Mouse (Mus musculus) midbrain, embryonic 11.5 days (tissue): ENCODE data around the gene Neurog1. TPM values are rescaled to one million over a fixed set of nuclear protein-coding genes. Genes with fewer than 3 reads are reported as not detected.

Source experiments
- ATAC-seq: fragments of 200-750 bp; cut with Nextera tagmentation; 2 replicates; pipeline ENCODE4 v1.8.0; 2017; ENCODE audit warnings: moderate TSS enrichment, moderate library complexity; ENCODE audit not compliant: low FRiP score
- DNase-seq: peaks from one replicate; pipeline ENCODE4 v3.0.0; 2015; ENCODE audit warnings: low spot score; ENCODE audit errors: missing footprints
- H3K27ac ChIP-seq: fragments of 300-500 bp; sonication (generic); 2 replicates; pipeline ENCODE4 v1.5.1; 2014; ENCODE audit warnings: low read depth, low read length
- H3K27me3 ChIP-seq: fragments of 300-500 bp; sonication (generic); 2 replicates; pipeline ENCODE4 v1.6.1; 2014; ENCODE audit warnings: mild to moderate bottlenecking, low read length, moderate library complexity, mixed read lengths; ENCODE audit not compliant: control insufficient read depth, insufficient read depth
- H3K36me3 ChIP-seq: fragments of 300-500 bp; sonication (generic); 2 replicates; pipeline ENCODE4 v1.6.1; 2014; ENCODE audit warnings: mild to moderate bottlenecking, low read length, moderate library complexity, mixed read lengths; ENCODE audit not compliant: control insufficient read depth, insufficient read depth
- H3K4me1 ChIP-seq: fragments of 300-500 bp; sonication (generic); 2 replicates; pipeline ENCODE4 v1.6.1; 2014; ENCODE audit warnings: low read length; ENCODE audit not compliant: control insufficient read depth, insufficient read depth
- H3K4me2 ChIP-seq: fragments of 300-500 bp; sonication (generic); 2 replicates; pipeline ENCODE4 v1.6.1; 2014; ENCODE audit warnings: mild to moderate bottlenecking, moderate library complexity
- H3K4me3 ChIP-seq: fragments of 300-500 bp; sonication (generic); 2 replicates; pipeline ENCODE4 v1.5.1; 2014; ENCODE audit warnings: low read depth, low read length
- H3K9ac ChIP-seq: fragments of 300-500 bp; sonication (generic); 2 replicates; pipeline ENCODE4 v1.6.1; 2014; ENCODE audit warnings: low read length
- H3K9me3 ChIP-seq: fragments of 300-500 bp; sonication (generic); 2 replicates; pipeline ENCODE4 v1.6.1; 2016; ENCODE audit warnings: low read length; ENCODE audit not compliant: control insufficient read depth
- WGBS: fragments of 180-500 bp; shearing (Covaris S2); extraction: QIAGEN DNeasy Blood & Tissue Kit; methylation state at CpG from one replicate; pipeline ENCODE4 v1.1.7; 2014; 5-methylcytosine and 5-hydroxymethylcytosine counted together
- polyA plus RNA-seq: library from polyadenylated mRNA; unstranded; fragments of >200 nt; fragmentation: Nextera tagmentation; extraction: Ambion mirVana; gene quantifications from 2 replicates; pipeline ENCODE4 v1.2.1, GENCODE M21; 2014

Gene Neurog1
- polyA plus RNA-seq, 1 experiment from 2014 or later: 42.1 TPM

DNA sequence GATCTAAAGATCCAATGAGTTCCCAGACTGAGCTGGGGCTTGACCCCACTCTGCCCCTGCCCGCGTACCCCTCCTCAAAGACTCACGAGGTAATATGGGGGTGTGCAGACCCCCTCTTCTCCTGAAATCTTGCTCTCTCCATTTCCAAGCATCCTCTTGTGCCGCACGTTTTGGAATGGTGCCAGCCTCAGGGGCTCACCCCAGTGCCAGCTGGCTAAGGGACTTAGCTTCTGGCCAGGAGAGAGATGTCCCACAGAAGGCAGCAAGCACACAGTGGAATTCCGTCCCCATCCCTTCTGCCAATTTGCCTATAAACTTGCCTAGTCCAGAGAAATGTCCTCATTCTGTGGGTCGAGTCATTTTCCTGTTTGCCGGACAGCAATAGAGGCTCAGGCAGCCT is 820 bp upstream of the Neurog1 start:
- WGBS: 8% methylated on average over 8 of the region's 8 CpGs

GRCm38 (mm10) chr13:56251176-56251923 is 613 bp downstream of the Neurog1 start:
- H3K36me3 ChIP-seq: no peaks in the 10 kb centered on the region
- H3K9ac ChIP-seq: peak overlapping the region; percentile 69
- peaks cover 51% of the 10 kb centered on the region for H3K4me1 ChIP-seq
- DNase-seq (peak; percentile 96), ATAC-seq (no peak; the same call in 1 of the 2 replicates)
- peaks cover 96% of the 10 kb centered on the region for H3K27me3 ChIP-seq
- H3K4me2 ChIP-seq: peak overlapping the region; percentile 37
- H3K4me3 ChIP-seq: peak overlapping the region; percentile 39
- H3K27ac ChIP-seq: peak overlapping the region; percentile 81
- WGBS: 1% methylated on average over 59 of the region's 59 CpGs
- H3K9me3 ChIP-seq: no peaks in the 10 kb centered on the region

More for the DNA sequence above, 820 bp upstream of the Neurog1 start:
- peak overlapping the region; percentile 48 for H3K27ac ChIP-seq
- H3K4me3 ChIP-seq: peak overlapping the region; percentile 39; the same call in 1 of the 2 replicates
- no peaks in the 10 kb centered on the region for H3K9me3 ChIP-seq
- H3K27me3 ChIP-seq: peaks cover 95% of the 10 kb centered on the region
- no peak for ATAC-seq
- H3K4me2 ChIP-seq: peak overlapping the region; percentile 37
- peak overlapping the region; percentile 30 for H3K9ac ChIP-seq
- no peak for DNase-seq
- H3K36me3 ChIP-seq: no peaks in the 10 kb centered on the region
- peaks cover 65% of the 10 kb centered on the region for H3K4me1 ChIP-seq

DNA sequence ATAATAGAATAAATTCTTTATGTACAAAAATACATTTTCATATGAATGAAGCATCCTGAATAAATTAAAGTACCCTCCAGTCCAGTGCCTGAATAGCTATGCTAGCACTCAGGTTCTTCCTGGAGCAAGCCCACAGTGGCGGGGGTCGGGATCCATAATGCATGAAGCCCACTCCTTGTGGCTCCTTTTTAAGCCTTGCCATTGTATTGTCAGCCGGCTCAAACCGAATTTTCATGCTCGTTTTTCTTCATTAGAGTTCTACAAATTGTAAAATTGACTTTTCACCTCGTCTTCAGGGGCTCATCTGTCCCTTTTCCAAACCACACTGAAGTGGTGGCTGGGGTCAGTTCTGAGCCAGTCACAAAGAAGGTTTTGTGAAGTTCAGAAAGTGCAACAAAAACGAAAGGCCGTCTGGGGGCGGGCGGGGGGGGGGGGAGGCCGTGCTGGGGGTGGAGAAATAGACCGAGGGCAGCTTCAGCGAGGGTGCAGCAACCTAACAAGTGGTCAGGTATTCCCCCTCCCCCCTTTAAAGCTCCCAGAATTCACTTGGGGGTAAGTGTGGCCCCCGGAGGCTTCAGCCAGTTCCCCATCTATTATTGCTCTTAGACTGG is 1.3 kb downstream of the Neurog1 start:
- peak overlapping the region; percentile 39 for H3K4me3 ChIP-seq
- WGBS: under 1% methylated on average over 14 of the region's 14 CpGs
- DNase-seq: peak; percentile 94
- H3K4me2 ChIP-seq: peak overlapping the region; percentile 37
- no peak for ATAC-seq
- no peaks in the 10 kb centered on the region for H3K36me3 ChIP-seq
- H3K27ac ChIP-seq: peak overlapping the region; percentile 81
- no peaks in the 10 kb centered on the region for H3K9me3 ChIP-seq
- H3K27me3 ChIP-seq: peaks cover 96% of the 10 kb centered on the region
- H3K9ac ChIP-seq: peak overlapping the region; percentile 69
- H3K4me1 ChIP-seq: peaks cover 46% of the 10 kb centered on the region

DNA sequence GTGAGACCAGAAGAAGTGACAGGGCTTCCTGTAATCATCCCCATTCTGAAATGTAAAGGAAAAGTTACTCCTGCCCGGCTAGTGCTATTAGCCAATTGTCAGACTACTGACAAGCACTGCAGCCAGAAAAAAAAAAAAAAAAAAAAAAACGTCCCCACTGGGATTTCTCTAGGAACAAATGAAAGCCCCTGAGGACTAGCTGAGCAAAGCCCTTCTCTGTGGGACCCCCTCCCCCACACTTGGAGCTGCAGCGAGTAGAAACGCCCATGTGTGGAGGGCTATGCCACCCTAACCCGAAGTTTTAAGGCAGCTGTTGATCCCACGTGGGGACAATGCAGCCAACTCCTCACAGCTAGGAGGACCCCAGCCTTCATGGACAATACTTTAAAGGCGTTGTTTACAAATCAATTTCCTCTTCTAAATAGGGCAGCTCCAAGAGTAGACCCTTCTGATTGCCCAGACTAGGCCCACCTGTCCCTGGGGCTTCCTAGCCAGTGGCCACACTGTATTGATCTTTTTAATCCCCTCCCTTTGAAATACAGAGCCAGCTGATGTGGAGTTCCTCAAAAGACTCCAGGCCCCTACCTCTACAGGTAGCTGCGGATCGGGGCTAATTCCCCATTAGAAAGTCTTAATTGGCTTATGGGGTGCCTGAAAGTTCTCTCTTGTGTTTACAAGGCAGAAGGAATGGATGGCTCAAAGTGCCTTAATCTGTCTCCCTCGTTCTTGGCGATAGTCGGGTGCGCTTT is 2.2 kb downstream of the Neurog1 start:
- Histone ChIP-seq H3K27ac (no peak overlapping the region), H3K36me3 (no peaks in the 10 kb centered on the region), H3K4me1 (peaks cover 42% of the 10 kb centered on the region), H3K9me3 (peaks cover 3% of the 10 kb centered on the region; the same call in 1 of the 2 replicates), H3K27me3 (peaks cover 87% of the 10 kb centered on the region), H3K9ac (no peak overlapping the region), H3K4me2 (peak overlapping the region; percentile 37), H3K4me3 (peak overlapping the region; percentile 39; the same call in 1 of the 2 replicates)
- DNase-seq: peak; percentile 93
- ATAC-seq: peak; percentile 13
- 0% methylated on average over 13 of the region's 13 CpGs for WGBS

DNA sequence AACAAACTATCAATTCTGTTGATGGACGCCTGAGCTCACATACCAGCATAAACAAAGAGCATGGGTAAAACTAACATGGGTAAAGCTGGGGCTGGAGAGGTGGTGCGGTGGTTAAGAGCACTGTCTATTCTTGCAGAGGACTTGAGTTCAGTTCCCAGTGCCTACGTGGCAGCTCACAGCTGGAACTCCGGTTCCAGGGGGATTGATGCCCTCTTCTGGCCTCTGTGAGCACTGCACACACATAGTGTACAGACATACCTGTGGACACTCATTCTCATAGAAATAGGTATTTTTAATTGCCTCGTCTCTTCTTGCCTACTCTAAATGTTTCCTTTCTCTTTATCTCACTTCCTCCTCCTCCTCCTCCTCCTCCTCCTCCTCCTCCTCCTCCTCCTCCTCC is 8.9 kb downstream of the Neurog1 start:
- Histone ChIP-seq H3K9ac (no peak overlapping the region), H3K36me3 (no peaks in the 10 kb centered on the region), H3K9me3 (peaks cover 5% of the 10 kb centered on the region; the same call in 1 of the 2 replicates), H3K27me3 (peaks cover 49% of the 10 kb centered on the region), H3K27ac (no peak overlapping the region), H3K4me2 (no peak overlapping the region), H3K4me3 (no peak overlapping the region), H3K4me1 (peaks cover 6% of the 10 kb centered on the region; the same call in 1 of the 2 replicates)
- 89% methylated on average over 5 of the region's 5 CpGs for WGBS
- no peak for ATAC-seq
- DNase-seq: no peak

DNA sequence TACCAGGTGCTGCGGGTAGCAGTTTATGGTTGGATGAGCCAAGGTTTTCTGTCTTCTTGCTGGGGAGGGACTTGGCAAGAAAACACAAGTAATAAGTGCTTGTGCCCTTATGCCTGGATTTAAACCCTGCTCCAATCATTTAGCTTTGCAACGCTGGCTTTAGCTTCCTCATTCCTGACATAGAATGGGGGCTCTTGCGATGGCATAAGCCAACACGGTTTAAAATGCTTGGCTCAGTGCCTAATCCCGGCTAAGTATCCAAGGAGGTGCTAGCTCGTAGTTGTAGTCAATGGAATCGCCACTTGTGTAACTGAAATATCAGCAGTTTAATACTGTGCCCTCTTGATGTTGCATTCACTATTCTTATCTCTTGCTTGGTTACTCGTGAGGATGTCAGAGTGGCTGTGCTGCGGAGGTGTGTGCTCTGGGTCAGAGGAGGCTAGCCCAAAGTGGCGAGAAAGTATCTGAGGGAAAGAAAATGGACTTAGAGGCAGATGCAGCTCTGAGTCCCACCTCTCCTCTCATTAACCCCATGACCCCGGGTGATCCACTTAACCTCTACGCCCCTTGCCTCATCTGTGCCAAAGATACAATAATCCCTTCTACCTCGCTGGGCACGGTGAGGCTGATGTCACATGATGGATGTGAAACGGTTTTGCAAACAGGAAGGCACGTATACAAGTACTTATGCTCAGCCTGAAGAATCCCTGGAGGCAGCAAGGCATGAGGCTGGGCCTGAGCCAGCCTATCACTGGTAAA is 11.8 kb downstream of the Neurog1 start:
- H3K4me2 ChIP-seq: no peak overlapping the region
- peaks cover 5% of the 10 kb centered on the region; the same call in 1 of the 2 replicates for H3K9me3 ChIP-seq
- H3K27ac ChIP-seq: no peak overlapping the region
- no peaks in the 10 kb centered on the region for H3K36me3 ChIP-seq
- DNase-seq: no peak
- ATAC-seq: no peak
- H3K27me3 ChIP-seq: peaks cover 35% of the 10 kb centered on the region
- H3K4me1 ChIP-seq: peaks cover 9% of the 10 kb centered on the region; the same call in 1 of the 2 replicates
- 39% methylated on average over 16 of the region's 16 CpGs for WGBS
- H3K9ac ChIP-seq: no peak overlapping the region
- no peak overlapping the region for H3K4me3 ChIP-seq

DNA sequence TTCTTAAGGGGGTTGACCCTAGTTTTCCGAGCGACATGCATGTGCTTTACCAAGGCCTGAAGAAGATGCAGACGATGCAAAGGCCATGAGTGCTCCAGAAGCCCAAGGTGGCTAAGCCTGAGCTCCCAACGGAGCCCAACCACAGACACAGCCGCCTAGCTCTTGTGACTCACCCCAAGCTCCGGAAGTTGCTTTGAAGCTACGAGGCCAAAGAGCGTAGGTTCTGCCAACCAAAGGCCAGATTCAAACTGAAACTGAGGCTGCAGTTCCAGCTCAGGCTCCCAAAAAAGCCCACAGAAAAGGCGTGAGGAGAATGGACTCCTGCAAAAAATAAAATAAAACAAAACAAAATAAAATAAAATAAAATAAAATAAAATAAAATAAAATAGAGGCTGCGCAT is 14.1 kb downstream of the Neurog1 start:
- 74% methylated on average over 10 of the region's 10 CpGs for WGBS
- DNase-seq (no peak), ATAC-seq (no peak)
- Histone ChIP-seq H3K27me3 (peaks cover 42% of the 10 kb centered on the region), H3K4me2 (no peak overlapping the region), H3K4me1 (peaks cover 9% of the 10 kb centered on the region; the same call in 1 of the 2 replicates), H3K36me3 (no peaks in the 10 kb centered on the region), H3K27ac (no peak overlapping the region), H3K4me3 (no peak overlapping the region), H3K9me3 (peaks cover under 1% of the 10 kb centered on the region; the same call in 1 of the 2 replicates), H3K9ac (no peak overlapping the region)

DNA sequence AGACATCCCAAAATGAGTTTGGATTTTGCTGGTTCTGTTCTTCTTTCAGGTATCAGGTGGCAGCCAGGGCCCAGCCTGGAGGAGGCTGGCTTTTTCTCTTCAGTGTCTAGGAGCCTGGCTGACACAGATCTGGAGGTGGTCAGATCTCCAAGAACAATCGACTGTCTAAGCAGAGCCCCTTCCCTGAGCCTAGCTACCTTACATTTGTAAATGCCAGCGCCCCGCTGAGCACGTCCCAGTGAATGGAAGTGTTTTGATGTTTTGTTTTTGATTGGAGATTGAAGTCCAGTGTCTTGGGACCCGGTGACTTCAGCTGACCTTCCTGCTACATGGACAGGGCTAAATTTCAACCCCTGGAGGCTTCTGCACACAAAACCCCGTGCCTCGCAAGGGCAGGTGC is 15.8 kb downstream of the Neurog1 start:
- Histone ChIP-seq H3K9ac (no peak overlapping the region), H3K27me3 (peaks cover 47% of the 10 kb centered on the region)
- no peak for ATAC-seq

More for the DNA sequence above, 15.8 kb downstream of the Neurog1 start:
- H3K4me1 ChIP-seq: peaks cover 9% of the 10 kb centered on the region; the same call in 1 of the 2 replicates
- no peaks in the 10 kb centered on the region for H3K9me3 ChIP-seq
- H3K4me3 ChIP-seq: no peak overlapping the region
- 7% methylated on average over 7 of the region's 7 CpGs for WGBS
- H3K27ac ChIP-seq: no peak overlapping the region
- no peaks in the 10 kb centered on the region for H3K36me3 ChIP-seq
- DNase-seq: no peak
- H3K4me2 ChIP-seq: no peak overlapping the region
